Mouse (Mus musculus) neural tube, embryonic 12.5 days (tissue): ENCODE results near the gene Pacrg. TPM values are rescaled to one million over a fixed set of nuclear protein-coding genes. Genes with fewer than 3 reads are reported as not detected.

Experiments
- ATAC-seq: fragments of 200-750 bp; cut with Nextera tagmentation; 2 replicates; pipeline ENCODE4 v1.8.0; 2017; ENCODE audit warnings: low read depth, mild to moderate bottlenecking, moderate TSS enrichment, moderate library complexity; ENCODE audit not compliant: low FRiP score
- H3K27ac ChIP-seq: fragments of 300-500 bp; sonication (generic); 2 replicates; pipeline ENCODE4 v1.5.1; 2016
- H3K27me3 ChIP-seq: fragments of 300-500 bp; sonication (generic); replicated peaks from 2 replicates; pipeline ENCODE4 v1.6.1; 2016; ENCODE audit warnings: mild to moderate bottlenecking
- H3K36me3 ChIP-seq: fragments of 300-500 bp; sonication (generic); 2 replicates; pipeline ENCODE4 v1.6.1; 2016; ENCODE audit warnings: mild to moderate bottlenecking
- H3K4me1 ChIP-seq: fragments of 300-500 bp; sonication (generic); 2 replicates; pipeline ENCODE4 v1.6.1; 2016
- H3K4me2 ChIP-seq: fragments of 300-500 bp; sonication (generic); replicated peaks from 2 replicates; pipeline ENCODE4 v1.6.1; 2016; ENCODE audit warnings: mild to moderate bottlenecking
- H3K4me3 ChIP-seq: fragments of 300-500 bp; sonication (generic); 2 replicates; pipeline ENCODE4 v1.5.1; 2016
- H3K9ac ChIP-seq: fragments of 300-500 bp; sonication (generic); 2 replicates; pipeline ENCODE4 v1.6.1; 2016; ENCODE audit warnings: mild to moderate bottlenecking
- H3K9me3 ChIP-seq: fragments of 300-500 bp; sonication (generic); 2 replicates; pipeline ENCODE4 v1.6.1; 2016; ENCODE audit warnings: mild to moderate bottlenecking
- WGBS: fragments of 180-500 bp; shearing (Covaris S2); methylation state at CpG from one replicate; pipeline ENCODE4 v1.1.7; 2016; 5-methylcytosine and 5-hydroxymethylcytosine counted together
- polyA plus RNA-seq: library from polyadenylated mRNA; unstranded; fragments of >200 nt; fragmentation: Nextera tagmentation; extraction: Ambion mirVana; gene quantifications from 2 replicates; pipeline ENCODE4 v1.2.1, GENCODE M21; 2016

Pacrg gene
- polyA plus RNA-seq, 1 experiment from 2014 or later = 8.8 TPM

GRCm38 (mm10) chr17:10635955-10636470 is 204.1 kb downstream of the Pacrg start:
- Histone ChIP-seq H3K36me3 (no peaks in the 10 kb centered on the region), H3K27me3 (no peaks in the 10 kb centered on the region), H3K4me2 (no peak overlapping the region), H3K9me3 (no peaks in the 10 kb centered on the region), H3K4me1 (peaks cover 7% of the 10 kb centered on the region; the same call in 1 of the 2 replicates), H3K27ac (no peak overlapping the region), H3K4me3 (no peak overlapping the region), H3K9ac (no peak overlapping the region)
- no peak for ATAC-seq
- WGBS = 76% methylated on average over 8 of the region's 8 CpGs

GRCm38 (mm10) chr17:10635470-10635869 is 204.6 kb downstream of the Pacrg start:
- 93% methylated on average over 11 of the region's 11 CpGs for WGBS
- no peak overlapping the region for H3K9ac ChIP-seq
- peaks cover 12% of the 10 kb centered on the region for H3K4me1 ChIP-seq
- H3K4me3 ChIP-seq = no peak overlapping the region
- H3K9me3 ChIP-seq = no peaks in the 10 kb centered on the region
- H3K27ac ChIP-seq = no peak overlapping the region
- H3K27me3 ChIP-seq = no peaks in the 10 kb centered on the region
- no peak overlapping the region for H3K4me2 ChIP-seq
- ATAC-seq = no peak
- no peaks in the 10 kb centered on the region for H3K36me3 ChIP-seq

- Histone ChIP-seq H3K27ac (no peak overlapping the region), H3K4me2 (no peak overlapping the region), H3K4me3 (no peak overlapping the region), H3K9ac (no peak overlapping the region), H3K27me3 (no peaks in the 10 kb centered on the region), H3K36me3 (no peaks in the 10 kb centered on the region), H3K9me3 (no peaks in the 10 kb centered on the region), H3K4me1 (peaks cover 14% of the 10 kb centered on the region)
- WGBS = 89% methylated on average over 6 of the region's 6 CpGs
- ATAC-seq = no peak
Observed at GRCm38 (mm10) chr17:10635046-10635445, 205.1 kb downstream of the Pacrg start.

- 91% methylated on average over 7 of the region's 7 CpGs for WGBS
- H3K27me3 ChIP-seq = no peaks in the 10 kb centered on the region
- H3K36me3 ChIP-seq = no peaks in the 10 kb centered on the region
- no peaks in the 10 kb centered on the region for H3K9me3 ChIP-seq
- H3K4me1 ChIP-seq = peaks cover 14% of the 10 kb centered on the region
- H3K9ac ChIP-seq = no peak overlapping the region
- no peak overlapping the region for H3K4me3 ChIP-seq
- ATAC-seq = no peak
- H3K4me2 ChIP-seq = no peak overlapping the region
- no peak overlapping the region for H3K27ac ChIP-seq
Observed at GRCm38 (mm10) chr17:10633769-10634168, 206.3 kb downstream of the Pacrg start.

GRCm38 (mm10) chr17:10628240-10628639 is 211.9 kb downstream of the Pacrg start:
- no peak for ATAC-seq
- Histone ChIP-seq H3K9ac (no peak overlapping the region), H3K4me3 (no peak overlapping the region), H3K36me3 (no peaks in the 10 kb centered on the region), H3K9me3 (no peaks in the 10 kb centered on the region), H3K4me1 (peaks cover 25% of the 10 kb centered on the region), H3K27me3 (no peaks in the 10 kb centered on the region), H3K27ac (no peak overlapping the region), H3K4me2 (no peak overlapping the region)
- WGBS = 90% methylated on average over 4 of the region's 4 CpGs

GRCm38 (mm10) chr17:10627476-10627875 is 212.6 kb downstream of the Pacrg start:
- H3K4me3 ChIP-seq = no peak overlapping the region
- no peak for ATAC-seq
- H3K9me3 ChIP-seq = no peaks in the 10 kb centered on the region
- H3K36me3 ChIP-seq = no peaks in the 10 kb centered on the region
- H3K27me3 ChIP-seq = no peaks in the 10 kb centered on the region
- no peak overlapping the region for H3K9ac ChIP-seq
- H3K27ac ChIP-seq = no peak overlapping the region
- peaks cover 25% of the 10 kb centered on the region for H3K4me1 ChIP-seq
- 55% methylated on average over 2 of the region's 2 CpGs for WGBS
- no peak overlapping the region for H3K4me2 ChIP-seq

- 73% methylated on average over 13 of the region's 13 CpGs for WGBS
- Histone ChIP-seq H3K9ac (no peak overlapping the region), H3K27ac (no peak overlapping the region), H3K4me3 (no peak overlapping the region), H3K4me2 (no peak overlapping the region), H3K4me1 (peaks cover 20% of the 10 kb centered on the region), H3K9me3 (no peaks in the 10 kb centered on the region), H3K27me3 (no peaks in the 10 kb centered on the region), H3K36me3 (no peaks in the 10 kb centered on the region)
- no peak for ATAC-seq
Observed at GRCm38 (mm10) chr17:10626299-10627095, 213.6 kb downstream of the Pacrg start.

- whole genome bisulfite sequencing = 94% methylated on average over 6 of the region's 6 CpGs
- no peak for ATAC-seq
- H3K27ac ChIP-seq = no peak overlapping the region
- H3K9me3 ChIP-seq = no peaks in the 10 kb centered on the region
- peaks cover 11% of the 10 kb centered on the region; the same call in 1 of the 2 replicates for H3K4me1 ChIP-seq
- H3K4me2 ChIP-seq = no peak overlapping the region
- H3K4me3 ChIP-seq = no peak overlapping the region
- H3K27me3 ChIP-seq = no peaks in the 10 kb centered on the region
- H3K9ac ChIP-seq = no peak overlapping the region
- H3K36me3 ChIP-seq = no peaks in the 10 kb centered on the region
Observed at GRCm38 (mm10) chr17:10624699-10625424, 215.2 kb downstream of the Pacrg start.

GRCm38 (mm10) chr17:10620621-10621020 is 219.5 kb downstream of the Pacrg start:
- H3K27me3 ChIP-seq = no peaks in the 10 kb centered on the region
- ATAC-seq = no peak
- no peaks in the 10 kb centered on the region for H3K4me1 ChIP-seq
- H3K36me3 ChIP-seq = no peaks in the 10 kb centered on the region
- H3K4me2 ChIP-seq = no peak overlapping the region
- H3K9ac ChIP-seq = no peak overlapping the region
- WGBS = 68% methylated on average over 2 of the region's 2 CpGs
- H3K27ac ChIP-seq = no peak overlapping the region
- H3K4me3 ChIP-seq = no peak overlapping the region
- H3K9me3 ChIP-seq = no peaks in the 10 kb centered on the region

GRCm38 (mm10) chr17:10619881-10620280 is 220.2 kb downstream of the Pacrg start:
- H3K36me3 ChIP-seq = no peaks in the 10 kb centered on the region
- no peak overlapping the region for H3K27ac ChIP-seq
- WGBS = 79% methylated on average over 3 of the region's 3 CpGs
- no peaks in the 10 kb centered on the region for H3K4me1 ChIP-seq
- H3K9ac ChIP-seq = no peak overlapping the region
- H3K27me3 ChIP-seq = no peaks in the 10 kb centered on the region
- H3K4me3 ChIP-seq = no peak overlapping the region
- H3K4me2 ChIP-seq = no peak overlapping the region
- no peak for ATAC-seq
- 0 out of 2 replicates have a peak, but pooled peaks cover under 1% of the 10 kb centered on the region for H3K9me3 ChIP-seq

- Histone ChIP-seq H3K4me2 (no peak overlapping the region), H3K27ac (no peak overlapping the region), H3K27me3 (no peaks in the 10 kb centered on the region), H3K9ac (no peak overlapping the region), H3K36me3 (no peaks in the 10 kb centered on the region), H3K4me3 (no peak overlapping the region), H3K4me1 (no peaks in the 10 kb centered on the region), H3K9me3 (0 out of 2 replicates have a peak, but pooled peaks cover 3% of the 10 kb centered on the region)
- 62% methylated on average over 4 of the region's 4 CpGs for WGBS
- ATAC-seq = no peak
Observed at GRCm38 (mm10) chr17:10617656-10618055, 222.5 kb downstream of the Pacrg start.

GRCm38 (mm10) chr17:10615611-10616010 is 224.5 kb downstream of the Pacrg start:
- H3K27ac ChIP-seq = no peak overlapping the region
- 91% methylated on average over 7 of the region's 7 CpGs for WGBS
- H3K36me3 ChIP-seq = no peaks in the 10 kb centered on the region

More at GRCm38 (mm10) chr17:10615611-10616010, 224.5 kb downstream of the Pacrg start:
- H3K4me3 ChIP-seq = no peak overlapping the region
- 0 out of 2 replicates have a peak, but pooled peaks cover 3% of the 10 kb centered on the region for H3K9me3 ChIP-seq
- no peaks in the 10 kb centered on the region for H3K4me1 ChIP-seq
- H3K27me3 ChIP-seq = no peaks in the 10 kb centered on the region
- H3K9ac ChIP-seq = no peak overlapping the region
- no peak overlapping the region for H3K4me2 ChIP-seq
- ATAC-seq = no peak
